Mouse (Mus musculus): ENCODE measurements around the gene Lmx1b.

- no peak for TF ChIP-seq POLR2A (IDR thresholded peaks at IDR 0.05; ENCODE audit: borderline replicate concordance, extremely low read depth, insufficient read depth, insufficient read length, poor library complexity, severe bottlenecking)
- no peak for TF ChIP-seq CTCF (IDR thresholded peaks at IDR 0.05; ENCODE audit: borderline replicate concordance, extremely low read depth, insufficient read depth, insufficient read length)
Observed at GRCm38 (mm10) chr2:33569698-33570097, 70.6 kb downstream of the Lmx1b start.
